Mouse (Mus musculus): ENCODE measurements around the gene Arhgef19. TPM values are rescaled to one million over a fixed set of nuclear protein-coding genes. Genes with fewer than 3 reads are reported as not detected.

The Arhgef19 gene
- total and polyA plus RNA-seq, 2 experiments from 2014 or later: 1.5 to 2.5 TPM

GRCm38 (mm10) chr4:141265979-141266637, 26.8 kb downstream of the Arhgef19 start:
- ATAC-seq (ENCODE audit: insufficient read depth, low read depth) (no peak), DNase-seq (ENCODE audit: low spot score) (no peak)
- Histone ChIP-seq H3K36me3 (replicated peaks; ENCODE audit: control insufficient read depth, insufficient read depth, low read length) (no peaks in the 10 kb centered on the region), H3K9ac (replicated peaks; ENCODE audit: low read depth, low read length) (no peak overlapping the region), H3K4me3 (ENCODE audit: low read depth, low read length) (no peak overlapping the region), H3K27me3 (ENCODE audit: control insufficient read depth, insufficient read depth, low read length) (no peaks in the 10 kb centered on the region), H3K9me3 (replicated peaks; ENCODE audit: control insufficient read depth, low read length) (no peaks in the 10 kb centered on the region), H3K4me1 (ENCODE audit: control insufficient read depth, insufficient read depth) (no peaks in the 10 kb centered on the region), H3K4me2 (ENCODE audit: low read depth, low read length) (no peak overlapping the region), H3K27ac (ENCODE audit: low read depth) (no peak overlapping the region)
- TF ChIP-seq CTCF (IDR thresholded peaks at IDR 0.05; ENCODE audit: low read depth): no peak
- no peak for TF ChIP-seq EP300 (IDR thresholded peaks at IDR 0.05; ENCODE audit: low read depth)
- WGBS: 82% methylated on average over 3 of the region's 3 CpGs

GRCm38 (mm10) chr4:141267250-141267649, 28.0 kb downstream of the Arhgef19 start:
- Histone ChIP-seq H3K9me3 (replicated peaks; ENCODE audit: control insufficient read depth, low read length) (no peaks in the 10 kb centered on the region), H3K27ac (ENCODE audit: low read depth) (no peak overlapping the region), H3K36me3 (replicated peaks; ENCODE audit: control insufficient read depth, insufficient read depth, low read length) (no peaks in the 10 kb centered on the region), H3K27me3 (ENCODE audit: control insufficient read depth, insufficient read depth, low read length) (no peaks in the 10 kb centered on the region), H3K9ac (replicated peaks; ENCODE audit: low read depth, low read length) (no peak overlapping the region), H3K4me1 (ENCODE audit: control insufficient read depth, insufficient read depth) (no peaks in the 10 kb centered on the region), H3K4me2 (ENCODE audit: low read depth, low read length) (no peak overlapping the region), H3K4me3 (ENCODE audit: low read depth, low read length) (no peak overlapping the region)
- 66% methylated on average over 3 of the region's 3 CpGs for WGBS
- TF ChIP-seq EP300 (IDR thresholded peaks at IDR 0.05; ENCODE audit: low read depth) (no peak), CTCF (IDR thresholded peaks at IDR 0.05; ENCODE audit: low read depth) (no peak)
- DNase-seq (ENCODE audit: low spot score): no peak
- ATAC-seq (ENCODE audit: insufficient read depth, low read depth): no peak

- Histone ChIP-seq H3K36me3 (replicated peaks; ENCODE audit: control insufficient read depth, insufficient read depth, low read length) (no peaks in the 10 kb centered on the region), H3K4me3 (ENCODE audit: low read depth, low read length) (no peak overlapping the region), H3K4me2 (ENCODE audit: low read depth, low read length) (no peak overlapping the region), H3K9me3 (replicated peaks; ENCODE audit: control insufficient read depth, low read length) (no peaks in the 10 kb centered on the region), H3K27ac (ENCODE audit: low read depth) (no peak overlapping the region), H3K4me1 (ENCODE audit: control insufficient read depth, insufficient read depth) (no peaks in the 10 kb centered on the region), H3K27me3 (ENCODE audit: control insufficient read depth, insufficient read depth, low read length) (no peaks in the 10 kb centered on the region), H3K9ac (replicated peaks; ENCODE audit: low read depth, low read length) (no peak overlapping the region)
- DNase-seq (ENCODE audit: low spot score) (peak; percentile 41), ATAC-seq (ENCODE audit: insufficient read depth, low read depth) (no peak)
- 31% methylated on average over 9 of the region's 9 CpGs for WGBS
- TF ChIP-seq EP300 (IDR thresholded peaks at IDR 0.05; ENCODE audit: low read depth): no peak
- TF ChIP-seq CTCF (IDR thresholded peaks at IDR 0.05; ENCODE audit: low read depth): peak; percentile 87
Observed at GRCm38 (mm10) chr4:141267837-141268236, 28.5 kb downstream of the Arhgef19 start.

- Histone ChIP-seq H3K36me3 (replicated peaks; ENCODE audit: control insufficient read depth, insufficient read depth, low read length) (no peaks in the 10 kb centered on the region), H3K27me3 (ENCODE audit: control insufficient read depth, insufficient read depth, low read length) (no peaks in the 10 kb centered on the region), H3K4me3 (ENCODE audit: low read depth, low read length) (no peak overlapping the region), H3K9me3 (replicated peaks; ENCODE audit: control insufficient read depth, low read length) (no peaks in the 10 kb centered on the region), H3K4me1 (ENCODE audit: control insufficient read depth, insufficient read depth) (no peaks in the 10 kb centered on the region), H3K27ac (ENCODE audit: low read depth) (no peak overlapping the region), H3K4me2 (ENCODE audit: low read depth, low read length) (no peak overlapping the region), H3K9ac (replicated peaks; ENCODE audit: low read depth, low read length) (no peak overlapping the region)
- DNase-seq (ENCODE audit: low spot score) (no peak), ATAC-seq (ENCODE audit: insufficient read depth, low read depth) (no peak)
- WGBS: 71% methylated on average over 4 of the region's 4 CpGs
- TF ChIP-seq EP300 (IDR thresholded peaks at IDR 0.05; ENCODE audit: low read depth): no peak
- TF ChIP-seq CTCF (IDR thresholded peaks at IDR 0.05; ENCODE audit: low read depth): peak; percentile 6; the same call in 1 of the 2 replicates
Observed at GRCm38 (mm10) chr4:141268350-141268749, 29.1 kb downstream of the Arhgef19 start.

- ATAC-seq (ENCODE audit: insufficient read depth, low read depth): no peak
- TF ChIP-seq EP300 (IDR thresholded peaks at IDR 0.05; ENCODE audit: low read depth) (no peak), CTCF (IDR thresholded peaks at IDR 0.05; ENCODE audit: low read depth) (peak; percentile 19)
- H3K27me3 ChIP-seq (ENCODE audit: control insufficient read depth, insufficient read depth, low read length): no peaks in the 10 kb centered on the region
- WGBS: 65% methylated on average over 6 of the region's 6 CpGs
- H3K9me3 ChIP-seq (replicated peaks; ENCODE audit: control insufficient read depth, low read length): no peaks in the 10 kb centered on the region
- no peaks in the 10 kb centered on the region for H3K36me3 ChIP-seq (replicated peaks; ENCODE audit: control insufficient read depth, insufficient read depth, low read length)
- no peak overlapping the region for H3K4me2 ChIP-seq (ENCODE audit: low read depth, low read length)
- DNase-seq (ENCODE audit: low spot score): no peak
- H3K4me3 ChIP-seq (ENCODE audit: low read depth, low read length): no peak overlapping the region
- no peak overlapping the region for H3K9ac ChIP-seq (replicated peaks; ENCODE audit: low read depth, low read length)
- no peak overlapping the region for H3K27ac ChIP-seq (ENCODE audit: low read depth)
- H3K4me1 ChIP-seq (ENCODE audit: control insufficient read depth, insufficient read depth): no peaks in the 10 kb centered on the region
Observed at GRCm38 (mm10) chr4:141269080-141269479, 29.8 kb downstream of the Arhgef19 start.
